Mouse (Mus musculus): ENCODE data around the gene Tbc1d10c.

DNA sequence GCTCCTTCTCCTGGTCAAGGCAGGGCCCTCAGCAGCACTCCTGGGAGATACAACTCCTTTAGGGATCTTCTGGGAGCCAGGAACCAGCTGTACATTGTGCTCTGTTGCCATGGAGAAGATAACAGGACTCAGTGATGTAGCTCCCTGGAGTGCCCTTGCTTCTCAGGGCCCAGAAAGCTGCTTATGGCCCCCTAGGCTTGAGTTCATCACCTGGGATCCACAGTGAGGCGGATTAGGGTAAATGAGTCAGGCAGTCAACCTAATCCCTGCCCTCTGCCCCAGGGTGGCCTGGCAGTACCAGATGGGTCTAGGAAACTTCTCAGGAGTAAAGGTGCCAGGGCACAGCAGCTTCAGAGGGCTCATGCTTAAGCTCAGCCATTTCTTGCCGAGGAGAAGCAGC lies 51.6 kb downstream of the Tbc1d10c start, which contains the start of gene Gpr152:
- no peak for TF ChIP-seq CTCF (IDR thresholded peaks at IDR 0.05; ENCODE audit: low read depth)
- no peak for TF ChIP-seq EP300 (optimal IDR thresholded peaks at IDR 0.05)
